Mouse (Mus musculus): ENCODE results near the gene Tmem59l. TPM values are rescaled to one million over a fixed set of nuclear protein-coding genes. Genes with fewer than 3 reads are reported as not detected.

Gene Tmem59l
- polyA plus RNA-seq, 1 experiment from 2014 or later, result 29.2 TPM

GRCm38 (mm10) chr8:70504851-70505250 lies 17.7 kb upstream of the Tmem59l start:
- no peak overlapping the region for H3K27ac ChIP-seq
- peaks cover 47% of the 10 kb centered on the region for H3K4me1 ChIP-seq
- 71% methylated on average over 3 of the region's 3 CpGs for WGBS
- peaks cover 44% of the 10 kb centered on the region for H3K27me3 ChIP-seq
- H3K4me2 ChIP-seq (replicated peaks), result 0 out of 2 replicates have a peak overlapping the region, but pooled peaks have one; percentile 87
- H3K9ac ChIP-seq, result no peak overlapping the region
- no peak for ATAC-seq (ENCODE audit: low FRiP score)
- no peak overlapping the region for H3K4me3 ChIP-seq
- peaks cover 21% of the 10 kb centered on the region for H3K36me3 ChIP-seq
- no peaks in the 10 kb centered on the region for H3K9me3 ChIP-seq (replicated peaks)

- Histone ChIP-seq H3K4me1 (peaks cover 43% of the 10 kb centered on the region), H3K27ac (no peak overlapping the region), H3K4me2 (replicated peaks) (0 out of 2 replicates have a peak overlapping the region, but pooled peaks have one; percentile 9), H3K9ac (peak overlapping the region; percentile 28; the same call in 1 of the 2 replicates), H3K9me3 (replicated peaks) (no peaks in the 10 kb centered on the region), H3K4me3 (no peak overlapping the region), H3K36me3 (peaks cover 21% of the 10 kb centered on the region), H3K27me3 (peaks cover 50% of the 10 kb centered on the region)
- ATAC-seq (ENCODE audit: low FRiP score), result no peak
- 44% methylated on average over 16 of the region's 16 CpGs for WGBS
These were observed 17.1 kb upstream of the Tmem59l start for GRCm38 (mm10) chr8:70504291-70504716.

GRCm38 (mm10) chr8:70503062-70503750 lies 16.0 kb upstream of the Tmem59l start:
- Histone ChIP-seq H3K9me3 (replicated peaks) (no peaks in the 10 kb centered on the region), H3K9ac (no peak overlapping the region), H3K27me3 (peaks cover 61% of the 10 kb centered on the region), H3K4me1 (peaks cover 33% of the 10 kb centered on the region), H3K36me3 (peaks cover 12% of the 10 kb centered on the region), H3K4me2 (replicated peaks) (peak overlapping the region; percentile 24; the same call in 1 of the 2 replicates), H3K27ac (no peak overlapping the region), H3K4me3 (no peak overlapping the region)
- no peak for ATAC-seq (ENCODE audit: low FRiP score)
- 12% methylated on average over 46 of the region's 46 CpGs for WGBS

GRCm38 (mm10) chr8:70502540-70502939 lies 15.4 kb upstream of the Tmem59l start:
- WGBS, result 31% methylated on average over 12 of the region's 12 CpGs
- no peak overlapping the region for H3K4me3 ChIP-seq
- ATAC-seq (ENCODE audit: low FRiP score), result no peak
- peaks cover 7% of the 10 kb centered on the region for H3K36me3 ChIP-seq
- no peaks in the 10 kb centered on the region for H3K9me3 ChIP-seq (replicated peaks)
- no peak overlapping the region for H3K27ac ChIP-seq
- 0 out of 2 replicates have a peak overlapping the region, but pooled peaks have one; percentile 24 for H3K4me2 ChIP-seq (replicated peaks)
- peaks cover 33% of the 10 kb centered on the region for H3K4me1 ChIP-seq
- no peak overlapping the region for H3K9ac ChIP-seq
- H3K27me3 ChIP-seq, result peaks cover 67% of the 10 kb centered on the region

- H3K4me1 ChIP-seq, result peaks cover 33% of the 10 kb centered on the region
These were observed 14.8 kb upstream of the Tmem59l start for GRCm38 (mm10) chr8:70501820-70502529.

GRCm38 (mm10) chr8:70500386-70501301 lies 13.5 kb upstream of the Tmem59l start:
- H3K4me1 ChIP-seq, result peaks cover 31% of the 10 kb centered on the region
- H3K4me2 ChIP-seq (replicated peaks), result peak overlapping the region; percentile 21
- H3K9ac ChIP-seq, result no peak overlapping the region
- no peak for ATAC-seq (ENCODE audit: low FRiP score)
- H3K4me3 ChIP-seq, result peak overlapping the region; percentile 10; the same call in 1 of the 2 replicates
- H3K27me3 ChIP-seq, result peaks cover 86% of the 10 kb centered on the region
- WGBS, result 8% methylated on average over 39 of the region's 39 CpGs
- no peak overlapping the region for H3K27ac ChIP-seq
- no peaks in the 10 kb centered on the region for H3K9me3 ChIP-seq (replicated peaks)
- no peaks in the 10 kb centered on the region; the same call in 1 of the 2 replicates for H3K36me3 ChIP-seq

More at GRCm38 (mm10) chr8:70501820-70502529, 14.8 kb upstream of the Tmem59l start:
- 12% methylated on average over 23 of the region's 23 CpGs for WGBS
- Histone ChIP-seq H3K4me3 (no peak overlapping the region), H3K4me2 (replicated peaks) (no peak overlapping the region), H3K9ac (peak overlapping the region; percentile 23; the same call in 1 of the 2 replicates), H3K27me3 (peaks cover 73% of the 10 kb centered on the region), H3K27ac (no peak overlapping the region), H3K36me3 (peaks cover under 1% of the 10 kb centered on the region), H3K9me3 (replicated peaks) (no peaks in the 10 kb centered on the region)
- ATAC-seq (ENCODE audit: low FRiP score), result no peak

- Histone ChIP-seq H3K4me3 (peak overlapping the region; percentile 12; the same call in 1 of the 2 replicates), H3K9ac (peak overlapping the region; percentile 5; the same call in 1 of the 2 replicates), H3K27ac (no peak overlapping the region), H3K9me3 (replicated peaks) (no peaks in the 10 kb centered on the region), H3K4me2 (replicated peaks) (peak overlapping the region; percentile 18), H3K27me3 (peaks cover 100% of the 10 kb centered on the region), H3K4me1 (peaks cover 37% of the 10 kb centered on the region), H3K36me3 (no peaks in the 10 kb centered on the region)
- ATAC-seq (ENCODE audit: low FRiP score), result no peak
- WGBS, result 5% methylated on average over 12 of the region's 12 CpGs
These were observed 8.6 kb upstream of the Tmem59l start for GRCm38 (mm10) chr8:70495771-70496062.

- Histone ChIP-seq H3K9ac (peak overlapping the region; percentile 5; the same call in 1 of the 2 replicates), H3K9me3 (replicated peaks) (no peaks in the 10 kb centered on the region), H3K36me3 (no peaks in the 10 kb centered on the region), H3K4me3 (peak overlapping the region; percentile 12; the same call in 1 of the 2 replicates), H3K27ac (no peak overlapping the region), H3K4me1 (peaks cover 37% of the 10 kb centered on the region), H3K4me2 (replicated peaks) (peak overlapping the region; percentile 18), H3K27me3 (peaks cover 100% of the 10 kb centered on the region)
- 2% methylated on average over 21 of the region's 21 CpGs for WGBS
- ATAC-seq (ENCODE audit: low FRiP score), result peak; percentile 32; the same call in 1 of the 2 replicates
These were observed 8.0 kb upstream of the Tmem59l start for GRCm38 (mm10) chr8:70495001-70495770.

GRCm38 (mm10) chr8:70494416-70494945 lies 7.3 kb upstream of the Tmem59l start:
- peak overlapping the region; percentile 63 for H3K4me2 ChIP-seq (replicated peaks)
- peaks cover 41% of the 10 kb centered on the region for H3K4me1 ChIP-seq
- H3K36me3 ChIP-seq, result no peaks in the 10 kb centered on the region
- H3K27ac ChIP-seq, result no peak overlapping the region
- peak overlapping the region; percentile 36 for H3K4me3 ChIP-seq
- no peak overlapping the region for H3K9ac ChIP-seq
- ATAC-seq (ENCODE audit: low FRiP score), result no peak
- H3K27me3 ChIP-seq, result peaks cover 100% of the 10 kb centered on the region
- WGBS, result 3% methylated on average over 28 of the region's 28 CpGs
- no peaks in the 10 kb centered on the region for H3K9me3 ChIP-seq (replicated peaks)

- H3K4me2 ChIP-seq (replicated peaks), result peak overlapping the region; percentile 63
- ATAC-seq (ENCODE audit: low FRiP score), result no peak
- H3K9me3 ChIP-seq (replicated peaks), result no peaks in the 10 kb centered on the region
- no peak overlapping the region for H3K9ac ChIP-seq
- no peaks in the 10 kb centered on the region for H3K36me3 ChIP-seq
- H3K4me1 ChIP-seq, result peaks cover 47% of the 10 kb centered on the region
- H3K27ac ChIP-seq, result no peak overlapping the region
- peaks cover 100% of the 10 kb centered on the region for H3K27me3 ChIP-seq
- under 1% methylated on average over 47 of the region's 47 CpGs for WGBS
- peak overlapping the region; percentile 36 for H3K4me3 ChIP-seq
These were observed 6.7 kb upstream of the Tmem59l start for GRCm38 (mm10) chr8:70493692-70494415.

Data from hindbrain, embryonic 12.5 days (tissue).